Mouse (Mus musculus): ENCODE results near the gene Fmo3.

The Fmo3 gene

DNA sequence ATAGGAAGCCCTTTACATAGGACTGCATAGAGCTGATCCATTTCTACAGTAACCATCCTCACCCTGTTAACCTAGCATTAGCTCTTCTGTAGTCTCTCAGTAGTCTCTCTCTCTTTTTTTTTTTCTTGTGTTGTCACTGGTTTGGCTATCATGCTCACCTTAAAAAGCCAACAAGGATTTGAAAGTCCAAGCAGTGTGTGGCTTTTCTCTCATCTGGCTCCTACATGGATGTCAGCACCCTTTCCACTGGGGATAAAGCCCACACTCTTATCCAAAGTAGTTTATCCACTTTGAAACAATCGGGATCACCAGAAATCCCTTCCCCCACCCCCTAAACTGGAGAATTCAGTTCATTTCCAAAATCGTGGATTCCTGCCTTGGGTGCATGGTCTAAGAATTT lies 53.7 kb downstream of the Fmo3 start:
- DNase-seq, result no peak

DNA sequence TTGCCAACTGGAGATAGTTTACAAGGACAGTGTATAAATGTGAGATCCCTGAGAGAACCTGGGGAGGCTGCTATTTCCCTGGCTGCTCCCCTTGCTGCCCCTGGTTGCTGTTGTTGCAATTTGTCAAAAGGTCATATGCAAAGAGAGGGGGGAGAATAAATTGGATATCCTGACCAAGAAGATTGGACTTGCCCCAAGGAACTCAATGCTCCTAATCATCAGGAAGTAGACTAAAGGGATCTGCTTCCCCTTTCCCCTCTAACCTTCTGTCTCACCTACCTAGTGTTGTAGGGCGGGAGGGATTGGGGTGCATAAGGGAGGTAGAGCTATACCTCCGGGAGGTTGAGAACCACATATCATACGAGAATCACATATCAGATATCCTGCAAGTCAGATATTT lies 55.2 kb downstream of the Fmo3 start:
- no peak for DNase-seq

DNA sequence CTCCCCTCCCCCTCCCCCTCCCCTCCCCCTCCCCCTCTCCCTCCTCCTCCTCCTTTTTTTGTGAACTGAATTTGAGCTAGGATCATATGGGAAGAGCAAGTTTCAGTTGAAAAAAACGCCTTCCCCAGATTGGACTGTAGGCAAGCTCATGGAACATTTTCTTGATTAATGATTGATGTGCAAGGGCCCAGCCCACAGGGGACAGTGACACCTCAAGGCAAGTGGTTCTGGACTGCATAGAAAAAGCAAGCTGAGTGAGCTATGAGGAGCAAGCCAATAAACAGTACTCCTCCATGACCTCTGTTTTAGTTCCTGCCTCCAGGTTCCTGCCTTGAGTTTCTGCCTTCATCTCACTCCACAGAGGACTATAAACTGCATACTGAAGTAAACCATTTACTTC lies 59.2 kb downstream of the Fmo3 start:
- no peak for DNase-seq

DNA sequence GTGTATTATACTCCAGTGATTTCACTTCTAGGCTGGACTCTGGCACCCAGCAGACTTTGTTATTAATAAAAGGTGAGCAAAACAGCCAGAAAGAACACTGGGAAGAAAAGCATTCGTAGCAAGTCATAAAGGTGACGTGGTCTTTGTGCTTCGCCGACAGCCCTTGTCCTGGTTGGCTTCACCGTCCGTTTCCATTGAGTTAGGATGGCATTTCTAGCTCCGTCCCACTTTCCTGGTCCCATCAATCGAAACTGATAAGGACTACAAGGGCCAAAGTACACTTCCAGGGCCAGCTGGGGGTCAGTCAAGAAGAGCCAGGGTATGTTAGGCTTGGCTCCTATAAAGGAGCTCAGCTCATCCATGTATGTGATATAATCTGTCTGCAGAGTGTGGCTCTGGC lies 67.7 kb downstream of the Fmo3 start:
- DNase-seq, result no peak

DNA sequence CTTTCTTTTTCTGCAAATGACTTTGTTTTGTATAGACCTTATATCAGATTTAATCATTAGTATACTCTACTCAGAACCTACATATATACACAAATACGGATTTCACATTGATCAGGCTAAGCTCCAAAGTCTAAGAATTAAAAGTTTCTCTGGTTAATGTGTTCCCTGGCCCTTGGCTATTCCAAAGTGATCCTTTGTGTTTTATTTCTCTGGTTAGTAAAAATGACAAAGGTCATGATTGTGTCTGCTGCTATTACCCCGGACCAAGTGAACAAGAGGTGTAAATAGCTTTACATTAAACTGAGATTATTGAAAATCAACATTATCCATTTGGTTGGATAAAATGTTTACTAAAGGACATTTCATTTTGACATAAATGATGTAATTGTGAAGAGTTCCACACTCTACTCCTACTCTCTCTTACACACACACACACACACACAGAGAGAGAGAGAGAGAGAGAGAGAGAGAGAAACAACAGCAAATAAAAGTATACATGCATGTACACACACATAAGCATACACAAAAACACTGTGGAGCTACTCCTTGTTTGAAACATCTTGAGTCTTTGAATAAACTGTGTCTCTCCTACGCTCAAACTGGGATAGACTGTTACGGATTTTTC lies 69.3 kb downstream of the Fmo3 start:
- DNase-seq, result no peak

DNA sequence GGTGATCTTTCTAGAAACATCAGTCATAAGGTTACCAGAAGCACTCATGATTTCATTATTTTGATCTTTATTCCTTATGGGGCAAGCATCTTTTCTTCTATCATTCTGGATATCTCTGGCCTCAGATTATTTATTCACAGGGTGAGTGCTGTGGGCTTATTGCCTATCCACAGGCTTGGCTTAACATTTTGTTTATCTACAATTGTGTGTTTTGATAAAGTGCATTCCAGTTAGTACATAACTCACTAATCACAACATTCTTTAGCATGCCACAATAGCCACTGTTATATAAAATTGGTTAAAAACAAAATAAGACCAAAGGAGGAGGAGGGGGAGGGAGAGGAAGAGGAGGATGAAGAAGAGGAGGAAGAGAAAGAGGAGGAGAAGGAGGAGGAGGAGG lies 72.2 kb downstream of the Fmo3 start:
- DNase-seq, result no peak

Measured in cerebellum, adult 8-10 months (tissue).